Mouse (Mus musculus): ENCODE measurements at regions not wholly inside any gene's neighbourhood (a gene's known extent, or its start where the extent isn't known, plus 50 kb on each side); places are given as distances from the start of the nearest gene placed in this dataset.

DNA sequence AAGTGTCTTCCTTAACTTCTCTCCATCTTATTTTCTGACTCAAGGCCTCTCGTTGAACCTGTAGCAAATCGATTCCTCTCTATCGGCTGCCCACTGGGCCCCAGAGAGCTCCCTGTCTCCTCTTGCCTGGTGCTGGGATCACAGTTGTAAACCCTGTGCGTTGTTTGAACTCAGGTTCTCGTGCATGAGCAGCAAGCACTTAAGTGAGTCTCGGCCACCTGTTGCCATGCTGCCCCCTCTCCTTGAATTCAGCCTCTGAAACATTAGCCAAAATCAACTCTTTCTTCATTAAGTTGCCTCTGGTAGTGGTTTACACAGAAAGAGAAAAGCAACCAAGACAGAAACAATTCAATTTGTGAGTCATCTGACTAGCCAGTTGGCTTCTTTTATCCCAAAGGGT is 144.9 kb upstream of the Lyplal1 start:
- TF ChIP-seq CTCF (IDR thresholded peaks at IDR 0.05; ENCODE audit: extremely low read depth, insufficient read depth, low read length) = no peak
- no peak for TF ChIP-seq POLR2A (IDR thresholded peaks at IDR 0.05; ENCODE audit: extremely low read depth, insufficient read depth, low read length)

Measured in cortical plate, adult 2 months (tissue).